Mouse (Mus musculus) thymus, postnatal 0 days (tissue): Measurements from ENCODE around the gene Phlpp1. TPM values are rescaled to one million over a fixed set of nuclear protein-coding genes. Genes with fewer than 3 reads are reported as not detected.
A peak's percentile ranks its signal among the peaks of the same experiment; 100 is the strongest.

Experiments used
- DNase-seq: peaks from one replicate; pipeline ENCODE4 v3.0.0-alpha.2; 2015; ENCODE audit warnings: low spot score
- polyA plus RNA-seq: library from polyadenylated mRNA; unstranded; fragments of >200 nt; fragmentation: Nextera tagmentation; extraction: Ambion mirVana; gene quantifications from 2 replicates; pipeline ENCODE4 v1.2.1, GENCODE M21; 2015

Gene Phlpp1
- polyA plus RNA-seq, 1 experiment from 2014 or later: 1.4 TPM

- DNase-seq: no peak
Measured at GRCm38 (mm10) chr1:106374274-106374673, 202.7 kb downstream of the Phlpp1 start.

GRCm38 (mm10) chr1:106374971-106375370, 203.4 kb downstream of the Phlpp1 start:
- DNase-seq: no peak

- DNase-seq: no peak
Measured at GRCm38 (mm10) chr1:106376003-106376402, 204.5 kb downstream of the Phlpp1 start.

DNA sequence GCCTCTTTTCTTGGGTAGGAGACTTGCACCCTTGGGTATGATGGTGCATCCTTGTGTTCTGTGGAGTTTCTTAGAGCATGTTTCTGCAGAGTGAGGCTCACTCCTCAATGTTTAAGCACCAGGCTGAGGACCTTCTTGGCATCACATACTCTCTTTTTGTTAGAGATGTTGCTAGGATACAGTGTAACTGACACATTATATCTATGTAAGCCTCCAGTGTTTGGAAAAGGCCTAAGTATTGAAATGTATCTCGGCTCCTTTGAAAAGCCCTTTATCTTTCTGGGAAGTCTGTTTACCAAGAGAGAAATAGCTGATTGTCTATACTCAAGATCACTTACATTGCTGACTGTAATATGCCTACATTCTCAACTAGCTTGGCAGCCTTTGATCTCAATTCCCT, 208.9 kb downstream of the Phlpp1 start:
- DNase-seq: no peak

DNA sequence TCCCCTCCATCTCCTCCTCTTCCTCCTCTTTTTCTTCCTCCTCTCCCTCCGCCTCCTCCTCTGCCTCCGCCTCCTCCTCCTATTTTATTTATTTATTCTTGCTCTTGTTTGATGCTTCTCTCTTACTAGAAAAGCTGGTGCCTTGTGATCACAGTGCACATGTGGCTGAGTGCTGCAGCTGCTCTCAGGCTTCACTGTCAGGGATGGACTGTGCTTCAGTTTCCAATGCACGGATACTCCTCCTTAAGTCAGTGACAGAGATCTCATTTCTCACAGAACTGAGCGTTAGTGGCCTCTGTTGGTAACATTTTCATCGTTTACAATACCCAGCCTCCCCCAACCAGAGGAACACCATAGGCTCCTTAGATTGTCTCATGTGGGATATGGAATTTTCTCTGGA, 215.0 kb downstream of the Phlpp1 start:
- DNase-seq: no peak

- no peak for DNase-seq
Measured at GRCm38 (mm10) chr1:106387264-106387663, 215.7 kb downstream of the Phlpp1 start.

DNA sequence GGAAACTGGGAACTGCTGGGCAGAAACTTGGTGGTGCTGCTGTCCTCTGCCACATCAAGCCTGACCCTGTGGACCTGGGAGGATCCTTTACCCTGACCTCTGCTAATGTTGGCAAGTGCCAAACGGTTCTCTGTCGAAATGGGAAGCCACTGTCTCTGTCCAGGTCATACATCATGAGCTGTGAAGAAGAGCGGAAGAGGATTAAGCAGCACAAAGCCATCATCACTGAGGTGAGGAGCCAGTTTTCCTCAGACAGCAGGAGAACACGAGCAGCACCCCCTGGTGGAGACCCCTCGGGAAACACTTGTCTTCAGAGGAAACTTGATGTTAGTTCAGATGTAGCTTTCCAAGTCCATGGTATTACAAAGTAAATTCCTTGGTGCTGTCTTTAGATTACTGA, 218.1 kb downstream of the Phlpp1 start:
- peak; percentile 79 for DNase-seq

- DNase-seq: no peak
Measured at GRCm38 (mm10) chr1:106393072-106393471, 221.5 kb downstream of the Phlpp1 start.

GRCm38 (mm10) chr1:106394678-106395077, 223.1 kb downstream of the Phlpp1 start:
- DNase-seq: no peak

GRCm38 (mm10) chr1:106395476-106395875, 223.9 kb downstream of the Phlpp1 start:
- peak; percentile 71 for DNase-seq

GRCm38 (mm10) chr1:106400900-106401634, 229.5 kb downstream of the Phlpp1 start:
- no peak for DNase-seq

DNA sequence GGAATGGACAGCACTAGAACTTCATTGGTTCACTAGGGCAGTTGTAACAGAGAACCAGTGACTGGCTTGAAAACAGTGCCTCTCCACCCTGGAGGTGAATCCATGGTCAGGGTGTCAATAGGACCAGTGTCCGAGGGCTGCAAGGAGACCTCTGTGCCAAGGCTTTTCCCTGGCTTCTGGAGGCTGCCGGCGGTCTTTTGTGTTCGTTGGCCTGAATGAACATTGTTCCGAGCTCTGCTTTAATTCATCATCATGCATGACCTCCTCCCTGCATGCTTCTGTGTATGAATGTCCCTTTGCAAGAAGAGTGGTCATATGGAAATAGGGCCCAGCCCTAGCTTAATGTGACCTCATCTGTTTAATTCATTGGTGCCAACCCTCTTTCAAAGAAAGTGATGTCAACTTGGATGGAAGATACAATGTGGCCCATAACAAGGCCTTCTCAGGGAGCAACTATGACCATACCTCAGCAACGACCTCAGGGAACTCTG, 231.5 kb downstream of the Phlpp1 start:
- no peak for DNase-seq

GRCm38 (mm10) chr1:106406852-106407251, 235.3 kb downstream of the Phlpp1 start:
- no peak for DNase-seq

- DNase-seq: no peak
Measured at GRCm38 (mm10) chr1:106407963-106408440, 236.4 kb downstream of the Phlpp1 start.

DNA sequence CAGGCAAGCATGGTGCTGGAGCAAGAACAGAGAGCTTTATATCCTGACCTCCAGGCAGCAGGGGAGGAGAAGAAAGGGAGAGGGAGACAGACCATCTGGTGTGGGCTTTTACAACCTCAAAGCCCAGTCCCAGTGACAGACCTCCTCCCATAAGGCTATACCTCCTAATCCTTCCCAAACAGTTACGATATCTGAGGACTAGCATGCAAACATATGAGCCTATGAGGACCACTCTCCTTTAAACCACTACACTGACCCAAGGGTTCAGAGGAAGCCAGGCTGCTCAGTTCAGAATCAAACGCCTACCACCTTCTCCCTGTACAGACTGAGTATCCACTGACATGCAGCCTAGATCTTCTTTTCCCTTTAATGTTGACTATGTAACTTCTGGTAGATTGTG, 239.3 kb downstream of the Phlpp1 start:
- no peak for DNase-seq

- DNase-seq: peak; percentile 57
Measured at GRCm38 (mm10) chr1:106425128-106425936, 253.8 kb downstream of the Phlpp1 start.

GRCm38 (mm10) chr1:106428170-106428569, 256.6 kb downstream of the Phlpp1 start:
- no peak for DNase-seq

- DNase-seq: peak; percentile 30
Measured at GRCm38 (mm10) chr1:106428580-106428979, 257.0 kb downstream of the Phlpp1 start.

DNA sequence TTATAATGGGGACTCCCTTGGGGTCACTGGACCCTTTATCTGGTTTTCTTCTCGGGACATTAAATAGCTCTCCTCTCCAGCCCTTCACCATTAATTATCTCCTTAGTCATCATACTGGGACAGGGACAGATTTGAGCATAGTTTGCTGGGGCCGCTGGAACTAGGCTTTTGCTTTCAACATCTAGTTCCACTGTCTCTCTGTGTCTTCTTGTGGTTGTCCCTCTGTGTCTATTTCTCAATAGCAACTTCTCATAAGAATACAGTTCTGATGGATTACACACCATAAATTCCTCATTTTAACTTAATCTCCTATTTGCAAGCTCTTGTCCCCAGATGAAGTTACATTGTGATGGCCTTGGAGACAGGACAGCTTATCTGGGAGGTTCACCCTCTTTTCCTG, 262.0 kb downstream of the Phlpp1 start:
- DNase-seq: no peak
